Mouse (Mus musculus) megakaryocyte, embryonic 14.5 days (primary cell): ENCODE data around the gene Gda.

Source experiments
- FLI1 ChIP-seq: IDR thresholded peaks from 2 replicates; pipeline ENCODE4 v1.6.1; 2012; ENCODE audit warnings: low read length, inconsistent platforms, mixed read lengths
- GATA1 ChIP-seq: IDR thresholded peaks from 3 replicates; pipeline ENCODE4 v1.6.1; 2012; ENCODE audit warnings: mixed read lengths, low read length, inconsistent platforms, borderline replicate concordance

GRCm38 (mm10) chr19:21473345-21473744 lies at the start of gene Gda:
- no peak for TF ChIP-seq GATA1
- no peak for TF ChIP-seq FLI1
